Mouse (Mus musculus): ENCODE data around the gene Gtf2ird1. TPM values are rescaled to one million over a fixed set of nuclear protein-coding genes. Genes with fewer than 3 reads are reported as not detected.

The Gtf2ird1 gene
- polyA plus RNA-seq, 1 experiment: 62.0 TPM

DNA sequence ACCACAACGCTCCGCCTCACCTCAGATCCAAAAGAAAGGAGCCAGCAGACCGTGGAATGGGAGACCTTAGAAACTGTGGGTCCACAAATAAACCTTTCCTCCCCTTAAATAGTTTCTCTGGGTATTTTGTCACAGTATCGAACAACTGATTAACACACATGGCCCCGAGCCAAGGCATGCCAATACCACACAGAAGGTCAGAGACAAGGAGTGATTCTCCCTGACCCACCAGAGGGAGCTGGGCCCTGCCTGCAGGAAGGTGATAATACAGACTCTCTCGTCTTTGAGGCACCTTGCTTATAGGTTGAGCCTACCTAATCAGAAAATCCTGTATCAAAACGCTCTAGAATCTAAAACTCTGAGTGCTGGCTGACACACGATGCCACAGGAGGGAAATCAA is 30.9 kb downstream of the Gtf2ird1 start:
- TF ChIP-seq MYOD1 (IDR thresholded peaks at IDR 0.05; ENCODE audit: control insufficient read depth in 1 of 3, insufficient read length in 2 of 3, low read depth in 2 of 3) (no peak), E2F4 (IDR thresholded peaks at IDR 0.05; ENCODE audit: insufficient read depth) (no peak), TCF3 (IDR thresholded peaks at IDR 0.05; ENCODE audit: insufficient read length, low read depth) (no peak), POLR2AphosphoS2 (IDR thresholded peaks at IDR 0.05; ENCODE audit: insufficient read length, low read depth) (no peak), USF1 (IDR thresholded peaks at IDR 0.05; ENCODE audit: low read depth) (no peak), REST (IDR thresholded peaks at IDR 0.05; ENCODE audit: insufficient read depth, insufficient read length) (no peak), CEBPB (IDR thresholded peaks at IDR 0.05; ENCODE audit: insufficient read depth, poor library complexity, severe bottlenecking) (no peak), TCF12 (IDR thresholded peaks at IDR 0.05; ENCODE audit: insufficient read depth, poor library complexity, severe bottlenecking) (no peak), POLR2A (IDR thresholded peaks at IDR 0.05; ENCODE audit: insufficient read length, low read depth) (no peak), MAX (IDR thresholded peaks at IDR 0.05; ENCODE audit: low read depth) (no peak), SRF (IDR thresholded peaks at IDR 0.05; ENCODE audit: control insufficient read depth, insufficient read length, low read depth) (no peak), MYOG (IDR thresholded peaks at IDR 0.05; ENCODE audit: control insufficient read depth in 1 of 3, insufficient read depth in 1 of 3, insufficient read length in 2 of 3, low read depth in 2 of 3) (no peak)
- Histone ChIP-seq H3K4me3 (no peak overlapping the region), H3K4me2 (ENCODE audit: low read depth) (no peak overlapping the region), H3ac (ENCODE audit: control insufficient read depth, insufficient read length) (no peak overlapping the region), H3K36me3 (ENCODE audit: control insufficient read depth, insufficient read depth) (peaks cover 5% of the 10 kb centered on the region), H3K27me3 (ENCODE audit: control insufficient read depth, insufficient read depth, insufficient read length) (no peaks in the 10 kb centered on the region), H3K79me2 (ENCODE audit: control insufficient read depth, insufficient read depth) (peaks cover 90% of the 10 kb centered on the region)

DNA sequence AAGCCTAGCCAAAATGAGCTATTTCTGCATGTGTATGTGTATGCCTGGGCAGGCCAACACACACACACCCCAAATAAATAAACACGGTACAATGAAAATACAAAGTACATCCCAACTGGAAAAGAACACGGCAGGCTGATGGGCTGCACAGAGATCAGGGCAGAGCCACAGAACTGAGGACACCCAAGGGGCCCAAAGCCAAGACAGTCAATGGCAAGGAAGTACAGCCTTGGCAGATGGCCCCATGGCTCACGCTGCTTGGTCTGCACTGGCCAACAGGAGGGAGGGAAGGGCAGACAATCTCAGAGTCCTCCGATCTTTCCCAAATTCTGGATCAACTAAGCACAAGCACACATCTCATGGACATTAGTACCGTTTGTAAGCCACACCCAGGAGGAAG is 32.6 kb downstream of the Gtf2ird1 start:
- H3K36me3 ChIP-seq (ENCODE audit: control insufficient read depth, insufficient read depth): peaks cover 5% of the 10 kb centered on the region
- H3K27me3 ChIP-seq (ENCODE audit: control insufficient read depth, insufficient read depth, insufficient read length): no peaks in the 10 kb centered on the region
- no peak overlapping the region for H3K4me2 ChIP-seq (ENCODE audit: low read depth)
- TF ChIP-seq POLR2AphosphoS2 (IDR thresholded peaks at IDR 0.05; ENCODE audit: insufficient read length, low read depth) (no peak), MAX (IDR thresholded peaks at IDR 0.05; ENCODE audit: low read depth) (no peak), E2F4 (IDR thresholded peaks at IDR 0.05; ENCODE audit: insufficient read depth) (no peak), REST (IDR thresholded peaks at IDR 0.05; ENCODE audit: insufficient read depth, insufficient read length) (no peak), MYOG (IDR thresholded peaks at IDR 0.05; ENCODE audit: control insufficient read depth in 1 of 3, insufficient read depth in 1 of 3, insufficient read length in 2 of 3, low read depth in 2 of 3) (no peak), SRF (IDR thresholded peaks at IDR 0.05; ENCODE audit: control insufficient read depth, insufficient read length, low read depth) (no peak), MYOD1 (IDR thresholded peaks at IDR 0.05; ENCODE audit: control insufficient read depth in 1 of 3, insufficient read length in 2 of 3, low read depth in 2 of 3) (no peak), USF1 (IDR thresholded peaks at IDR 0.05; ENCODE audit: low read depth) (no peak), TCF3 (IDR thresholded peaks at IDR 0.05; ENCODE audit: insufficient read length, low read depth) (no peak), TCF12 (IDR thresholded peaks at IDR 0.05; ENCODE audit: insufficient read depth, poor library complexity, severe bottlenecking) (no peak), POLR2A (IDR thresholded peaks at IDR 0.05; ENCODE audit: insufficient read length, low read depth) (no peak), CEBPB (IDR thresholded peaks at IDR 0.05; ENCODE audit: insufficient read depth, poor library complexity, severe bottlenecking) (no peak)
- no peak overlapping the region for H3K4me3 ChIP-seq
- H3K79me2 ChIP-seq (ENCODE audit: control insufficient read depth, insufficient read depth): peaks cover 90% of the 10 kb centered on the region
- no peak overlapping the region for H3ac ChIP-seq (ENCODE audit: control insufficient read depth, insufficient read length)

DNA sequence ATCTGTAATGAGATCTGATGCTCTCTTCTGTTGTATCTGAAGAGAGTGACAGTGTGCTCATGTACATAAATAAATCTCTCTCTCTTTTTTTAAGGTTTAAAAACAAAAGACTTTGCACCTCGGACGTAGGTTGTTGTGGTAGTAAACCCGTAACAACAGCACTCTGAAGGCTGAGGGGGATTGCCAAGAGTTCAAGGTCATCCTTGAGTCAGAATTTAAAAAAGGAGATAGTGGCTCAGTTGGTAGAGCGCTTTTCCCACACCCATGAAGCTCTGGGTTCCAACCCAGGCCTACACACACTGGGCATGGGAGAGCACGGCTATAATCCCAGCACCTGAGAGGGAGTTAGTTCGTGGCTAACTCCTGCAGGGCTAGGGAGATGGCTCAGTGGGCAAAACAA is 33.1 kb downstream of the Gtf2ird1 start:
- peaks cover 84% of the 10 kb centered on the region for H3K79me2 ChIP-seq (ENCODE audit: control insufficient read depth, insufficient read depth)
- H3K36me3 ChIP-seq (ENCODE audit: control insufficient read depth, insufficient read depth): peaks cover 5% of the 10 kb centered on the region
- no peak overlapping the region for H3K4me2 ChIP-seq (ENCODE audit: low read depth)
- no peak overlapping the region for H3K4me3 ChIP-seq
- H3ac ChIP-seq (ENCODE audit: control insufficient read depth, insufficient read length): no peak overlapping the region
- no peaks in the 10 kb centered on the region for H3K27me3 ChIP-seq (ENCODE audit: control insufficient read depth, insufficient read depth, insufficient read length)
- TF ChIP-seq TCF3 (IDR thresholded peaks at IDR 0.05; ENCODE audit: insufficient read length, low read depth) (no peak), TCF12 (IDR thresholded peaks at IDR 0.05; ENCODE audit: insufficient read depth, poor library complexity, severe bottlenecking) (no peak), CEBPB (IDR thresholded peaks at IDR 0.05; ENCODE audit: insufficient read depth, poor library complexity, severe bottlenecking) (no peak), REST (IDR thresholded peaks at IDR 0.05; ENCODE audit: insufficient read depth, insufficient read length) (no peak), SRF (IDR thresholded peaks at IDR 0.05; ENCODE audit: control insufficient read depth, insufficient read length, low read depth) (no peak), USF1 (IDR thresholded peaks at IDR 0.05; ENCODE audit: low read depth) (no peak), POLR2A (IDR thresholded peaks at IDR 0.05; ENCODE audit: insufficient read length, low read depth) (no peak), MYOG (IDR thresholded peaks at IDR 0.05; ENCODE audit: control insufficient read depth in 1 of 3, insufficient read depth in 1 of 3, insufficient read length in 2 of 3, low read depth in 2 of 3) (no peak), MYOD1 (IDR thresholded peaks at IDR 0.05; ENCODE audit: control insufficient read depth in 1 of 3, insufficient read length in 2 of 3, low read depth in 2 of 3) (no peak), POLR2AphosphoS2 (IDR thresholded peaks at IDR 0.05; ENCODE audit: insufficient read length, low read depth) (no peak), E2F4 (IDR thresholded peaks at IDR 0.05; ENCODE audit: insufficient read depth) (no peak), MAX (IDR thresholded peaks at IDR 0.05; ENCODE audit: low read depth) (no peak)

DNA sequence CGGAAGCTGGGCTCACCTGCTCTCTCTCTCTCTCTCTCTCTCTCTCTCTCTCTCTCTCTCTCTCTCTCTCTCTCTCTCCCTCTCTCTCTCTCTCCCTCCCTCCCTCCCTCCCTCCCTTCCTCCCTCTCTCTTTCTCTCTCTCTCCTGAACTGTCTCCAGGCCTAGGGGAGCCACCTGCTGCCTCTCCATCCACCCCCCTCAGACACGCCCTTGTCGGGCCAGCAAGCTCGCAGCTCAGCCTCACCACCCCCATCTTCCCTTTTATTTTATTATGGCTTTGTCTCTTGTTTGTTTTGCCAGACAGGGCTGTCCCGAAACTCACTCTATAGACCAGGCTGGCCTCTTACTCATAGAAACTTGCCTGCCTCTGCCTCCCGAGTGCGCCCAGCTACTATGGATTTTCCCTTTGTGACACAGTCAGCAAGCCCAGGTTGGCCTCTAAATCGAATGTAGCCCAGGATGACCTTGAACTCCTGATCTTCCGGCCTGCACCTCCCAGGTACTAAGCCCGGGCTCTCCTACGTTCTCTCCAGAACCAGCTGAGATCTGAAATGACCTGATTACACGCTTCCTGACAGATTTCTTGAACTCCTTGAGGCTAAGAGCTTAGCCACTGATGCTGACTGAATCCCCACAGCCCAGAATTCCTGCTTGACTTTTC is 34.1 kb downstream of the Gtf2ird1 start:
- no peak overlapping the region for H3K4me3 ChIP-seq
- no peak overlapping the region for H3K4me2 ChIP-seq (ENCODE audit: low read depth)
- no peak overlapping the region for H3ac ChIP-seq (ENCODE audit: control insufficient read depth, insufficient read length)
- peaks cover 76% of the 10 kb centered on the region for H3K79me2 ChIP-seq (ENCODE audit: control insufficient read depth, insufficient read depth)
- H3K27me3 ChIP-seq (ENCODE audit: control insufficient read depth, insufficient read depth, insufficient read length): no peaks in the 10 kb centered on the region
- TF ChIP-seq MYOG (IDR thresholded peaks at IDR 0.05; ENCODE audit: control insufficient read depth in 1 of 3, insufficient read depth in 1 of 3, insufficient read length in 2 of 3, low read depth in 2 of 3) (peak in 1 of 3 experiments; percentile 57), MYOD1 (IDR thresholded peaks at IDR 0.05; ENCODE audit: control insufficient read depth in 1 of 3, insufficient read length in 2 of 3, low read depth in 2 of 3) (peak in 1 of 3 experiments; percentile 79), POLR2A (IDR thresholded peaks at IDR 0.05; ENCODE audit: insufficient read length, low read depth) (no peak), TCF3 (IDR thresholded peaks at IDR 0.05; ENCODE audit: insufficient read length, low read depth) (no peak)
- peaks cover 5% of the 10 kb centered on the region for H3K36me3 ChIP-seq (ENCODE audit: control insufficient read depth, insufficient read depth)

Data from myocyte (in vitro differentiated cells).